Mouse (Mus musculus) G1E (cell line): ENCODE results near the gene Pkig. TPM values are rescaled to one million over a fixed set of nuclear protein-coding genes. Genes with fewer than 3 reads are reported as not detected.
"Not testable (repeated sequence)": the region's sequence is repeated elsewhere in the genome, so short reads cannot be mapped to it uniquely, and the experiment has no call there.

ENCODE experiments used
- ATAC-seq: 2 replicates; pipeline ENCODE4 v1.8.0; 2016; ENCODE audit warnings: mild to moderate bottlenecking; ENCODE audit not compliant: insufficient number of reproducible peaks, poor library complexity, low FRiP score, severe bottlenecking; ENCODE audit errors: extremely low read depth
- DNase-seq: peaks from one replicate; pipeline ENCODE4 v3.0.0; 2012; ENCODE audit warnings: low spot score
- H3K27me3 ChIP-seq: 2 replicates; pipeline ENCODE4 v1.6.1; 2012; ENCODE audit warnings: mild to moderate bottlenecking, low read length, inconsistent platforms; ENCODE audit not compliant: insufficient read depth
- H3K36me3 ChIP-seq: replicated peaks from 2 replicates; pipeline ENCODE3; 2012; ENCODE audit warnings: mild to moderate bottlenecking, inconsistent platforms
- H3K4me1 ChIP-seq: 2 replicates; pipeline ENCODE4 v1.6.1; 2012; ENCODE audit warnings: low read depth, low read length, inconsistent platforms, mixed read lengths; ENCODE audit not compliant: insufficient read depth
- H3K4me3 ChIP-seq: 2 replicates; pipeline ENCODE4 v1.5.1; 2012; ENCODE audit warnings: low read depth, mild to moderate bottlenecking, inconsistent platforms, low read length, moderate library complexity, mixed read lengths
- H3K9me3 ChIP-seq: replicated peaks from 2 replicates; pipeline ENCODE4 v1.6.1; 2012; ENCODE audit warnings: inconsistent platforms
- CTCF ChIP-seq: IDR thresholded peaks from 2 replicates; pipeline ENCODE4 v1.5.1; 2012; ENCODE audit warnings: low read depth, low read length, inconsistent platforms, mixed read lengths
- GATA1 ChIP-seq: IDR thresholded peaks from 2 replicates; pipeline ENCODE4 v1.6.1; 2012; ENCODE audit warnings: borderline replicate concordance, low read length, inconsistent platforms, mixed read lengths
- GATA2 ChIP-seq: IDR thresholded peaks from 2 replicates; pipeline ENCODE4 v1.6.1; 2012; ENCODE audit warnings: low read depth, low read length, inconsistent platforms, borderline replicate concordance
- POLR2AphosphoS5 ChIP-seq: IDR thresholded peaks from 2 replicates; pipeline ENCODE4 v1.6.1; 2012; ENCODE audit warnings: low read depth, low read length, inconsistent platforms; ENCODE audit not compliant: insufficient replicate concordance
- TAL1 ChIP-seq: conservative IDR thresholded peaks from 2 replicates; pipeline ENCODE4 v1.6.1; 2012; ENCODE audit warnings: low read depth, low read length, inconsistent platforms, mixed read lengths
- polyA plus RNA-seq: library from polyadenylated mRNA; stranded (reverse); fragments of >175 nt; gene quantifications from 2 replicates; pipeline ENCODE4 v1.2.3, GENCODE M21; 2012
- total RNA-seq, 2 experiments: library from RNA; stranded (forward) in 1 of 2; stranded (reverse) in 1 of 2; fragments of 200-1000 nt in 1 of 2; fragments of >200 nt in 1 of 2; fragmentation: Nextera tagmentation in 1 of 2; gene quantifications; 2 replicates each; pipeline ENCODE4 v1.2.3; 2014 to 2017

Pkig gene
- total and polyA plus RNA-seq, 3 experiments: 28.8 to 166 (median 47.9) TPM

DNA sequence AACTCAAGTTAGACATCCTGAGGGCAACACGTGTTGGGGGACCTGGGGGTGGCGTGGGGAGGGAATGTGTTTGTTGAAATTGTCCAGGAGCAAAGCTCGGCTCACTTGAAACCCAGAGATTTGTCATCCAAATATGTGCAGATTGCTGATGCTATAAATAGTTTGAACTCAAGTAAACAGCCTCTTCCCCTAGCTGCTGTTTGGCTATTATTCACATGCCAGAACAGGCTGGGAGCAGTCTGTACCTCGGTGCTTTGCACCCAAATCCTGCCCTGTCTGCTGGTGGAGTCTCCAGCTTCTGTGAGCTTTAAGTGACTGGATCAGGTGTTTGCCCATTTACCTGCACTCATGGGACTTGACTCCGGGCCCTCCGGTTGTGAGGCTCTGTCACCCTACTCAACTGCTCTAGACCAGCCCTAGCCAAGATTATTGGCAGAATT lies 27.6 kb downstream of the Pkig start:
- no peak overlapping the region for H3K4me3 ChIP-seq
- H3K9me3 ChIP-seq: no peaks in the 10 kb centered on the region
- H3K36me3 ChIP-seq: peaks cover 19% of the 10 kb centered on the region
- TF ChIP-seq GATA1: no peak
- TF ChIP-seq TAL1: no peak
- TF ChIP-seq POLR2AphosphoS5: no peak
- TF ChIP-seq GATA2: no peak
- no peak for TF ChIP-seq CTCF
- ATAC-seq: no peak
- no peak for DNase-seq
- H3K27me3 ChIP-seq: no peaks in the 10 kb centered on the region
- peaks cover 33% of the 10 kb centered on the region for H3K4me1 ChIP-seq

- Histone ChIP-seq H3K9me3 (no peaks in the 10 kb centered on the region), H3K4me3 (no peak overlapping the region), H3K36me3 (peaks cover 16% of the 10 kb centered on the region), H3K4me1 (peaks cover 38% of the 10 kb centered on the region), H3K27me3 (no peaks in the 10 kb centered on the region)
- DNase-seq (no peak), ATAC-seq (no peak)
- no peak for TF ChIP-seq GATA2
- no peak for TF ChIP-seq GATA1
- TF ChIP-seq POLR2AphosphoS5: no peak
- TF ChIP-seq CTCF: no peak
- no peak for TF ChIP-seq TAL1
Observed at GRCm38 (mm10) chr2:163686233-163686632, 28.0 kb downstream of the Pkig start.

- Histone ChIP-seq H3K9me3 (no peaks in the 10 kb centered on the region), H3K4me1 (peaks cover 44% of the 10 kb centered on the region), H3K4me3 (no peak overlapping the region), H3K27me3 (no peaks in the 10 kb centered on the region), H3K36me3 (peaks cover 18% of the 10 kb centered on the region)
- no peak for DNase-seq
- no peak for ATAC-seq
- TF ChIP-seq TAL1 (no peak), CTCF (no peak), GATA2 (no peak), GATA1 (no peak), POLR2AphosphoS5 (no peak)
Observed at GRCm38 (mm10) chr2:163686886-163687285, 28.7 kb downstream of the Pkig start.

DNA sequence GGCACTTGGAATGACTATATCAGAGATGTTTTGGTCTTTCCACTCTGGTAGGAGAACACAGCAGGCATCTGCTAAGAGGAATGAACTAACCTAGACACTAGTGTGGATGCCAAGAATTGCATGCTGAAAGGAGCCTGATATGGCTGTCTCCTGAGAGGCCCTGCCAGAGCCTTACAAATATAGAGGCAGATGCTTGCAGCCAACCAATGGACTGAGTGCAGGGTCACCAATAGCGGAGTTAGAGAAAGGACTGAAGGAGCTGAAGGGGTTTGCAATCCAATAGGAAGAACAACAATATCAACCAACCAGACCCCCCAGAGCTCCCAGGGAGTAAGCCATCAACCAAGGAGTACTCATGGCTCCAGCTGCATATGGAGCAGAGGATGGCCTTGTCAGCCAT lies 30.2 kb downstream of the Pkig start:
- ATAC-seq, H3K27me3 ChIP-seq, H3K4me3 ChIP-seq, H3K9me3 ChIP-seq, DNase-seq: not testable (repeated sequence)
- Histone ChIP-seq H3K4me1 (peaks cover 54% of the 10 kb centered on the region), H3K36me3 (peaks cover 19% of the 10 kb centered on the region)

GRCm38 (mm10) chr2:163689771-163690170 lies 31.6 kb downstream of the Pkig start:
- DNase-seq (no peak), ATAC-seq (no peak)
- Histone ChIP-seq H3K4me1 (peaks cover 61% of the 10 kb centered on the region), H3K36me3 (peaks cover 27% of the 10 kb centered on the region), H3K27me3 (no peaks in the 10 kb centered on the region), H3K9me3 (no peaks in the 10 kb centered on the region), H3K4me3 (no peak overlapping the region; the same call in 1 of the 2 replicates)
- TF ChIP-seq GATA2 (no peak), POLR2AphosphoS5 (no peak), CTCF (no peak)

DNA sequence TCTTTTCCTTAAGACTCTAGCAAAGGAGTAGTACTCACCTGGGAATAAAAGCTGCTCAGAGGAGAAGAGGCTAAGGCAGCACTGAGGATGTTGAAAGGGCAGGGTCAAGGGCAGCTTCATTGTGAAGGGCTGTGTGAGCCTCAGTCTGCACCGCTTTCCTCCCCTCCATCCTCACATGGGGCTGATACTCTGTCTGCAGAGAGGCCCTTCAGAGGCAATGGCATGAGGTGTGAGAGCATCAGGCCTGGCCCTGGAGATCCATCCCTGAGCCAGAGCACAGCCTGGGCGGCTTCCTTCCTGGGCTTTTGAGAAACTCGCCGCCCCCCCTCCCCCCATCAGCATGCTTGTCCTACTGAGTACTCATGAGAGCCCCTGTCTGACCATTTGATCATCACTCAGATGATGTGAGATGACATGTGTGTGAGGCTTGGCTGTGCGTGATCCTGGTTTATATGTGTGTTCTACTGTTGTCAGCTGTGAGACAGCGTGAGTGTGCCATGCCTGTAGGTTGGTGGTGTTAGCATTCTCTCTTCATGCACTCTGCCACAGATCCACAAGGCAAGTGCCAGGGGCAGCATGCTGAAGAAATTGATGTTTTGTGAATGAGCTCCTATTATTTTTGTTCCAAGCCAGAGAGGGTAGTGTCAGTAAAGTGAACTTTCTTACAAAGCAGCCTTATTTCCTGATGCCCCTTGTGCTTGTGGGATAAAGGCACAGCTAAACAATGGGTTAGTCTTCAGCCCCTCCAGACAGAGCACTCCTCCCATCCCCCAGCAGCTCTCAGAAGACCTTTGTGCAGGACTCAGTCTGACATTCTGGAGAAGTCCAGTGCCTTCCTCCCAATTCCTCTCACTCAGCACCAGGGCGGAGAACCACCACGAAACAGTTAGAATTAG lies 32.5 kb downstream of the Pkig start:
- peaks cover 25% of the 10 kb centered on the region for H3K36me3 ChIP-seq
- no peaks in the 10 kb centered on the region for H3K9me3 ChIP-seq
- no peak for DNase-seq
- peaks cover 64% of the 10 kb centered on the region for H3K4me1 ChIP-seq
- no peak for TF ChIP-seq GATA2
- TF ChIP-seq GATA1: no peak
- TF ChIP-seq CTCF: no peak
- TF ChIP-seq TAL1: no peak
- no peak for TF ChIP-seq POLR2AphosphoS5
- no peaks in the 10 kb centered on the region for H3K27me3 ChIP-seq
- no peak for ATAC-seq
- peak overlapping the region; percentile 56; the same call in 1 of the 2 replicates for H3K4me3 ChIP-seq
